Mouse (Mus musculus) spleen, embryonic (tissue): ENCODE results near the gene Ammecr1.

Experiments
- CTCF ChIA-PET: fragments of 350-600 bp; sonication (Branson Sonifier 250); formaldehyde crosslinking; loops from one replicate; lab custom pipeline; 2022; lab: Charles Lee

The Ammecr1 gene

DNA sequence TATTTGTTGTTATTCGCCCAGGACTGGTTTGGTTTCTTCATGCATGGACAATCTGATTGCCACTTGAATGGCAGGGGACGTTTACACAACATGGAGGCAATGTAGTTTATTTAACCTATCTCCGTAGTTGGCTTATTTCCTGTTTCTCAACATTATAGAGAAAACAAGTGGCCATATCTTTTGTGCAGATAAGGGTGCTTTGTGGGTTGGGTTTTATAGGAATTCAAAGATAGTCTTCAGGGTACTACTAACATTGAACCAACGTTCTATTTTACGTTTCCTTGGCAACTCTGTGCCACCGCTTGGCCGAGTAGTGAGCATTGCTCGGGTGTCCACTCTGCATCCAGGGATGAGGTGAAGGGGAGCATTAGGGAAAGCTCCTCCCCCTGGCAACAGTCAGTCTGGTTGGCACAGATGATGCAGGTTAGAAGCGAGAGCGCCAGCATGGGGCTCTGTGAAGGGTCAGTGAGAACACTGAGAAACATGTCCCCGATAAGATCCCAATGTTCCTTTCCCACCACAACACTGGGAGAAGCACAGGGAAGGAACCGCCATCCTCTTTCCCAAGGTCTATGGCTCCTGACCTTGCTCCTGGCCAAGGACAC lies 136.6 kb downstream of the Ammecr1 start:
- CTCF ChIA-PET: no interaction called here

DNA sequence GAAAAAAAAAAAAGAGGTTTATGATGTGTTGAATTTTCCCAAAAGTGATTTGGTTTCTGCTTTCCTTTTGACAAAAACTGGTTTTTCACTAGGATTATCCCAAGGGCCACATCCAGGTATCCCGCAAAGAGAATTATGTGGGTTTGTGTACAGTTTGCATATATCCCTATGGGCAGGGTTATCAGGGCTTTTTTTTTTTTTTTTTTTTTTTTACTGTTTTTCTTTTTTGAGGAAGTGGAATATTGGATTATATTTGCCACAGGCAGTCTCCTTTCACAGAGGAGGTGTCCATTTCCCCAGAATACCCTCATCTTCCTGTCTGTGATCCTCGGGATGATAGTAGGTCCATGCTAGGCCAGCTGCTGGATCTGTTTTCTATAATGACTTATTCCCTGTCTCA lies 137.3 kb downstream of the Ammecr1 start:
- CTCF ChIA-PET: interaction anchor here (0.5 kb wide), 1 partner anchor 14 kb away, joined by 5 read pairs; no protein-coding TSS in a partner anchor

GRCm38 (mm10) chrX:142828184-142828908 lies 138.2 kb downstream of the Ammecr1 start:
- CTCF ChIA-PET: interaction anchor here (0.5 to 0.6 kb wide), 2 partner anchors 13 to 231 kb away, joined by 3 to 5 read pairs; no protein-coding TSS in a partner anchor

GRCm38 (mm10) chrX:142827644-142828043 lies 138.9 kb downstream of the Ammecr1 start:
- CTCF ChIA-PET: interaction anchor here (0.6 kb wide), 1 partner anchor 231 kb away, joined by 3 read pairs; no protein-coding TSS in a partner anchor

DNA sequence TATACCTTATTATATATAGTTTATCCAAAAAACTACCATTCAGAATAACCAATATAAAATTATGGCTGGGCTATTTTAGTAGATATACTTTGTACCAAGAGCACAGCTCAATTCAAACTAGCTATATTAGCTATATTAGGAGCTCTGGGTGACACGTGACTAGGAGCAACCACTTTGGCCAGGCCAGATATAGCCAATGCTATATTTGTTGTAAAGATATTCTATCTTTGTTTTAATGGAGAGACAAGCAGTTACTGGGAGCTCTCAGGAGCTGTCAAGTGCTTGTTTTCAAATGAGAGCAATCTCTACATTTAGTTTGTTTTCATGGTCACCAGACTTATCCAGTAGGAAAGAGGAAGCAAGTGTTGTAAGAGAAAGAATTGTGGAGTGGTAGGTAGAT lies 141.2 kb downstream of the Ammecr1 start:
- CTCF ChIA-PET: no interaction called here

- CTCF ChIA-PET: interaction anchor here (0.9 kb wide), 2 partner anchors 230 to 237 kb away, joined by 3 to 4 read pairs; no protein-coding TSS in a partner anchor
Observed at GRCm38 (mm10) chrX:142821846-142822245, 144.7 kb downstream of the Ammecr1 start.

GRCm38 (mm10) chrX:142821239-142821638 lies 145.3 kb downstream of the Ammecr1 start:
- CTCF ChIA-PET: interaction anchor here (0.9 kb wide), 1 partner anchor 230 kb away, joined by 3 read pairs; no protein-coding TSS in a partner anchor

DNA sequence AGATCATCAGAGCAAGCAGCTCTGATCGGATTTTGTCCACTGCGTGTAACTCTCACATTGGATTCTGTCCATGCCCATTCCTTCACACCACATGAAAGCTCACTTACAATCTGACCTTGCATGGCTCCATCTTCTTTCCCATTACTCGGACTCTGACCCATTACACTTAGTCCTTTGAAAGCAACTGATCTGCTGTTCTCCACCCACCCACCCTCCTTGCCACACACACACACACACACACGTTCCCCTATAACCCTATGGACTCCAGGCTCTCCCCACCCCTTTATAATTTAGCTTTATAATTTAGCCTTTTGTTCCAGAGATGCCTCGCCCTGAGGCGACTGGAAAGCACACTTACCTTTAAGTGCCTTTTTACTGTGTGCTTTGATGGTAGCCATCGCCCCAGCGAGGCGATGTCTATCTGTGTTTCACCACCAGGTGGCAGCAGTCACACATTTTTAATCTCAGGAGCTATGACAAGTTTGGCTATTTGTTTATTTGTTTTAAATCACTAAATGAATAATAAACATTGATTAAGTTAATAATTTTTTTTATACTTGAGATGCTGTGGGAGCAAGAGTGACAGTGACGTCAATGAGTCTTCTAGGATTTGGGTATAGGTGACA lies 148.4 kb downstream of the Ammecr1 start:
- CTCF ChIA-PET: interaction anchor here (0.7 to 2.1 kb wide), 3 partner anchors 24 to 446 kb away, joined by 7 to 17 read pairs (median 9); no protein-coding TSS in a partner anchor

GRCm38 (mm10) chrX:142813146-142813545 lies 153.4 kb downstream of the Ammecr1 start:
- CTCF ChIA-PET: no interaction called here

DNA sequence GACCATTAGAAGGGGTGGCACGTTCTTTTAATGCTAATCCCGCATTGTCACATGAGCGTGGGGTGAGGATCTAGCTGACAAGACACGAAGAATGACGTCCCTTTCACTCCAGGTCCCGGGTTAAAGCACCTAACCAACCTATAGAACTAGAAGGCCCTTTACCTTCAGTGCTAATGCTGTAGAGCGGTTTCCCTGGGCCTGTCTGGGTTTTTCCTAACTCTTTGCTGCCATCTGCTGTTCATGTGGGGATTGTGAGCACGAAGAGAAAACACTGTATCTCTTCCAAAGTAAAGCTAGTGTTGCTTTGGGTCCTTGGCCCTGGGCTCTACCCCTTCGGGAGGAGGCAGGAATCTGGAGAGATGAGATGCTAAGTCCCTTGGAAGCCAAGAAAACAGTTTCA lies 158.1 kb downstream of the Ammecr1 start:
- CTCF ChIA-PET: no interaction called here

- CTCF ChIA-PET: interaction anchor here (0.6 to 0.8 kb wide), 2 partner anchors 11 to 20 kb away, joined by 3 to 4 read pairs; no protein-coding TSS in a partner anchor
Observed at GRCm38 (mm10) chrX:142806620-142807061, 159.9 kb downstream of the Ammecr1 start.

GRCm38 (mm10) chrX:142806126-142806525 lies 160.4 kb downstream of the Ammecr1 start:
- CTCF ChIA-PET: interaction anchor here (0.8 kb wide), 1 partner anchor 11 kb away, joined by 3 read pairs; no protein-coding TSS in a partner anchor

DNA sequence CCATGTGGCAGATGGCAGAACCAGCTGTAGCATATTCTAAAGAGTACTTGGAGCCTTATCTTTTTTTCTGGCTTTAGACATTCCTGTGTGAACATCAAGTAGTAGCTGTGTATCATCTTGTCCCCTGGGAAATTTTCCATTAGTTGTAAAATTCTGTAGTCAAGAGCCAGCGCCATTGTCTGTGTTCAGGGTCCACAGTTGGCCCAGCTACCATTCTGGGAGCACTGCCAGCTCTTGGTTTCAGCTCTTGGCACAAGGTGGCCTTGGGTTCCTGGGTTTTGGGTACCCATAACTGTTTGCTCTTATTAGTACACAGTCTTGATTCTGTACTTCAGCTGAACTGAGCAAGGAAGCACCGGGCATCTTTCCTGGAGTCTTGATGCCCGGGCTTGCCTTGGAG lies 161.9 kb downstream of the Ammecr1 start:
- CTCF ChIA-PET: no interaction called here
